Mouse (Mus musculus): ENCODE measurements around the gene Depp1. TPM values are rescaled to one million over a fixed set of nuclear protein-coding genes. Genes with fewer than 3 reads are reported as not detected.
"Not testable (repeated sequence)": the region's sequence is repeated elsewhere in the genome, so short reads cannot be mapped to it uniquely, and the experiment has no call there.

Gene Depp1
- total RNA-seq (2014; fragmentation: Nextera tagmentation) (not detected in 2 replicates), total RNA-seq (2017) (not detected in 2 replicates)

DNA sequence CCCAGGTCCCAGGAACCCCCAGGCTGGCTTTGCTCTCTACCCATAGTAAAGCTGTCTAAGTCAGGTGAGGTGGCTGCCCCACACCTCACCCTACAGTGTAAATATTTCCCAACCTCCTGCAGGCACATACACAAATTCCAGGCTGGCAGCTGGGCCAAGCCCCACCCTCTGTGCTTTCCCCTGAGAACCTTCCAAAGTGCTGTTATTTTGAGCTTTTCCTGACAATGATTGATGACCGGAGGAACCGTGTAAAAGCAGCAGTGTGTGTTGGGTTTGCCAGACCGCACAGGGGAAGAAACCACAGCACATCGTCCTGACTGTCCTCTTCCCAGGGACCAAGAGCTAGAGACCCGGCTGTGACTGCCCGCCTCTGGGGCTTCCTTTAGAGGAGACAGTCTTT lies at the start of gene Depp1:
Gene Depp1, plus strand, starts transcription at position 204 of the 400 bp plus-strand sequence.
- ATAC-seq (replicated peaks; ENCODE audit: low FRiP score, low TSS enrichment, poor library complexity, severe bottlenecking): no peak

DNA sequence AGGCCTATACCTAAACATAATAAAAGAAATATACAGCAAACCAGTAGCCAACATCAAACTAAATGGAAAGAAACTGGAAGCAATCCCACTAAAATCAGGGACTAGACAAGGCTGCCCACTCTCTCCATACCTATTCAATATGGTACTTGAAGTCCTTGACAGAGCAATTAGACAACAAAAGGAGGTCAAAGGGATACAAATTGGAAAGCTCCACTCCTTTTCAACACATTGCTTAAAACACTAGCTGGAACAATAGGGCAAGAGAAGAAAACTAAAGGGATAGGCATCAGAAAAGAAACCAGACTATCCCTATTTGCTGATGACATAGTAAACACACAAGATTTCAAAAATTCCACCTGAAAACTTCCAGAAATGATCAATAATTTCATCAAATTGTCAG lies 49.4 kb upstream of the Depp1 start:
- not testable (repeated sequence) for ATAC-seq (replicated peaks; ENCODE audit: low FRiP score, low TSS enrichment, poor library complexity, severe bottlenecking)

- no peak for ATAC-seq (replicated peaks; ENCODE audit: low FRiP score, low TSS enrichment, poor library complexity, severe bottlenecking)
Measured at GRCm38 (mm10) chr6:116607230-116607629, 43.2 kb upstream of the Depp1 start.

- peak; percentile 77 for ATAC-seq (replicated peaks; ENCODE audit: low FRiP score, low TSS enrichment, poor library complexity, severe bottlenecking)
Measured at GRCm38 (mm10) chr6:116615719-116616118, 34.7 kb upstream of the Depp1 start.

DNA sequence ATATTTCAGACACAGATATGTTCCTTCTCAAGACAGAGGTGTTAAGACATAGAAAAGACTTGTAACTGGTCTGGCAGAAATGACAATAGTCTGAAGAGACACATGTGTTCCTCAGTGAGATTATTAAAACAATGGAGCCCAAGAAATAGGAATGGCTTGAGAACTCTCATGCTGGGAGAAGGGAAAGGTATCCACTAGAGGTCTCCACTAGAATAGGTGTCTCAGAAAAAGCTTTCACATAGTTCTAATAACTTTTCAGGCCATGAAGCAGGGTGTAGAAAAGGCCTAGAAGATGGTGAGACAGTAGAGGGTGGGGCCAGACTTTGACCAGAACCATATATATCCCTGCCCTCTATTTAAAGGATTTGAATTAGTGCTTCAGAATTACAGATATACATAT lies 32.3 kb upstream of the Depp1 start:
- no peak for ATAC-seq (replicated peaks; ENCODE audit: low FRiP score, low TSS enrichment, poor library complexity, severe bottlenecking)

DNA sequence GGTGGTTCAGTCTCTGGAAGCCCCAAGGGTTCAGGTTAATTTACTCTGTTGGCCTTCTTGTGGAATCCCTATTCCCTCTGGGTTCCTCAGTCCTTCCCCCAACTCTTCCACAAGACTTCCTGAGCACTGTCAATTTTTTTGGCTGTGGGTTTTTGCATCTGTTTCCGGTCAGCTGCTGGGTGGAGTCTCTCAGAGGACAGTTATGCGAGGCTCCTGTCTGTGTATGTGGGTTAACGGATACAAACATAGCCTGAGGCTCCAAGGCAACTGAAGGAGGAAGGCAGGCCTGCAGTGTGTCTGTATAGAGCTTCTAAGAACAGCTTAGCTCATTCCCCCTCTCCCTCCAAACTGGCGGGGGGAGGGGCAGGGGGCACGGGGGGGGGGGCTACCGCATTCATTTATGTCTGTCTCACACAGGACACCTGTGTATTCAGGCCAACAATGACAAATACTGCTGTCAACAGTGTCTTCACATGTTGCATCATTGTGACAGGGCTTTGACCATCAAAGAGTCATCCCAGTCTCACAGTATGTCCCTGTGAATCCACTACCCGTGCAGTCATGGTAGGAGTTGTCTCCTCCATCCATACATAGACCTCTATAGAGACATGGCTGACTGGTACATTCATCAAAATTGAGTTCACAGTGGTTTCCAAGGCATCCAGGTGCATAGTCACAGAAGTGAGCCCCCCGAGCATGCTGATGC lies 28.9 kb upstream of the Depp1 start:
- no peak for ATAC-seq (replicated peaks; ENCODE audit: low FRiP score, low TSS enrichment, poor library complexity, severe bottlenecking)

GRCm38 (mm10) chr6:116626417-116626816 lies 24.0 kb upstream of the Depp1 start:
- not testable (repeated sequence) for ATAC-seq (replicated peaks; ENCODE audit: low FRiP score, low TSS enrichment, poor library complexity, severe bottlenecking)

GRCm38 (mm10) chr6:116628095-116628494 lies 22.3 kb upstream of the Depp1 start:
- ATAC-seq (replicated peaks; ENCODE audit: low FRiP score, low TSS enrichment, poor library complexity, severe bottlenecking): no peak

GRCm38 (mm10) chr6:116628539-116629171 lies 21.8 kb upstream of the Depp1 start, which contains the start of gene Zfp422:
Gene Zfp422, minus strand, starts transcription at chr6:116628999.
- peak; percentile 57 for ATAC-seq (replicated peaks; ENCODE audit: low FRiP score, low TSS enrichment, poor library complexity, severe bottlenecking)

GRCm38 (mm10) chr6:116629766-116630165 lies 20.6 kb upstream of the Depp1 start:
- ATAC-seq (replicated peaks; ENCODE audit: low FRiP score, low TSS enrichment, poor library complexity, severe bottlenecking): no peak

DNA sequence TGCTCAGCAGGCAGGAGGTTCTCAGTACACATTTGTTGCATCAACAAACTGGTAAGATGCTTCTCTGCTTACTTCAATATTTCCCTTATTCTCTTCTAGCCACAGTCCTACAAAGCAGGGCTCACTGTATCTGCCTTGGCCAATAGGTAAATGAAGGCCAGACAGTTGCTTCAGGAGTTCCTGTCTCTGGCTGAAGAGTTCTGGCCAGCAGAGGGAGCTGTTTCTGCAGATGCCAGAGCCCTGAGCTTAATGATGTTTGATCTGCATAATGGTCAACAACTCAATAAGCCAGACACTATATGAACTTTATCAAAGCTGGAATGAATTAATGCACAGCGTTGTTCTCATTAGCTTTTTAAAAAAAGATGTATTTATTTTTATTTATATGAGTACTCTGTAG lies 18.3 kb upstream of the Depp1 start:
- ATAC-seq (replicated peaks; ENCODE audit: low FRiP score, low TSS enrichment, poor library complexity, severe bottlenecking): peak; percentile 61

DNA sequence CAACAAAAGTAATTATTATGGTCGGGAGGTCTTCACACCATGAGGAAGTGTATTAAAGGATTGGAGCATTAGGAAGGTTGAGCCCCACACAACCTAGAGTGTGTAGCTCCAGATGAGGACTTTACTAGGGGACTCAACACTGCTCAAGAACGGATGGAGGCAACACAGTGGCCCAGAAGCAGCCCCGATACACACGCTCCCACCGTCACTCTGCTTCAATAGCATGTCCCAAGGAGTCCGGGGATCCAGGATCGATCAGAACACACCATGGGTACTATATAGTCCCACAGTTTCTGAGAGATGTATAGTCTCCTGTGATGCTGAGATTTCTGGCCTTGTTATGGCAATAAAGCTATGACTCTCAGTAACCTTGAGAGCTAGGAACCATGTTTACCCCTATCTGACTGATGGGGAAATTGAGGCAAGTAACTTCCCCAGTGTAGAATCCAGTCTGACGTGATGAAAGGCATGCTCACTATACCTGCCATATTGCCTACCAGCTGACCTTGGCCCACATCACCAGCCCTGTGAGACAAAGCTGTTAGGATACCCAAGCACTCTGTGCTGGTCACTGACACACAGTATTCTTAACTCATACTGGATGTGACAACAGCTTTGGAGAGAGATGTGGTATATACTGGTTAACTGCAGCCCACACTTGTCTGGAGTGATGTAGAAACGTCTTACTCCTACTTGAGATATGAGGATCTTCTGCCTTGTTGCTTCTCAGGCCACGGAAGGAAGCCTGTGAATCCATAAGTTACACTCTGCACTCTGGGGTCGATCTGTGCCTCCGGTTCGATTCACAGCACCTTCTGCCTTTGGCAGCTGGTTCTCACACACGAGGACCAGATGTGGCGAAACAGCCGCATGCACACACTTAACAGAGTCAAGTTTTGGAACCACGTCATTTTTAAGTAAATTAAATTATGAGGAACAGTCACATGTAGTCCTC lies 16.4 kb upstream of the Depp1 start:
- no peak for ATAC-seq (replicated peaks; ENCODE audit: low FRiP score, low TSS enrichment, poor library complexity, severe bottlenecking)

DNA sequence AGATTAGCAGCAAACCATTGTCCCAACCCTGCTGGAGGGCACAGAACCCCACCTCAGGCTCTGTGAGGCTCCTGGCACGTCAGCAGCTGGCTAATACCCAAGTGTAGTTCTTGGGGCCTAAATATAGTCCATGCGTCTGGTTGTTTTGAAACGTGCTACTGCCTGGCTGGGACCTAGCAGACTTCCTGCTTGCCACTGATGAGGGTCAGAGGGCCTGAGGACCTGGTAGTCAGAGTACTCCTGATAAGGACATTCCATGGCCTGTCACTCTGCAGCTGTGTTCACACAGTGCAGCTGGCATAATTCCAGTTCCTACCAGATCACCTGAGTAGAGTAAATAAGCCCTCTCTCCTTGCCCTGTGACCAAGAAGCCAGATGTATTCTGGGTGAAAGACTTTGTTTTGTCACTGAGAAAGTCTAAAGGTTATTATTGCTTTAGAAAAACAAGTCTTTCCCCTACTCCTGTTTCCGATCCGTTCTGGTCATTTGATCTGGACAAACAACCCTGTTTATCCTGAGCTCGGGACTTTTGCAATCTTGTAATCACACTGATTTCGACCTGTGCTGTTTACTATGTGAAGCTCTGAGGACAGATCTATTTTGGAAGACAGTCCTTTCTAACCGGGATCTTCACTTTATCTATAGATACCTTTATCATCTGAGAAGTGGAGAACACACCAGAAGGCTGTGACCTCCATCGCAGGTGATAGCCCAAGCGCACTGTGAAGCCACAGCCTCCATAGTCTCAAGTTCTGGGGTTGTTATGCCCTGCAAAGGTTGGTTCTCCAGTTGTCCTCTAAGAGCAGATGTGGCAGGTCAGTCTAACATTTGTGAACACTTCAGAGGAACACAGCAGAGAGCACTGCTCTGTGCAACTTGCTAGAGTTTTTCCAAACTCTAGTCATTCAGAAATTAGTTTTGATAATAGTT lies 14.9 kb upstream of the Depp1 start:
- ATAC-seq (replicated peaks; ENCODE audit: low FRiP score, low TSS enrichment, poor library complexity, severe bottlenecking): peak; percentile 35; the same call in 1 of the 2 replicates

GRCm38 (mm10) chr6:116636581-116637235 lies 13.7 kb upstream of the Depp1 start:
- ATAC-seq (replicated peaks; ENCODE audit: low FRiP score, low TSS enrichment, poor library complexity, severe bottlenecking): no peak

GRCm38 (mm10) chr6:116637496-116637895 lies 12.9 kb upstream of the Depp1 start:
- no peak for ATAC-seq (replicated peaks; ENCODE audit: low FRiP score, low TSS enrichment, poor library complexity, severe bottlenecking)

- no peak for ATAC-seq (replicated peaks; ENCODE audit: low FRiP score, low TSS enrichment, poor library complexity, severe bottlenecking)
Measured at GRCm38 (mm10) chr6:116638871-116639270, 11.5 kb upstream of the Depp1 start.

GRCm38 (mm10) chr6:116639663-116640062 lies 10.7 kb upstream of the Depp1 start:
- no peak for ATAC-seq (replicated peaks; ENCODE audit: low FRiP score, low TSS enrichment, poor library complexity, severe bottlenecking)

GRCm38 (mm10) chr6:116642942-116643341 lies 7.5 kb upstream of the Depp1 start:
- ATAC-seq (replicated peaks; ENCODE audit: low FRiP score, low TSS enrichment, poor library complexity, severe bottlenecking): no peak
